Mouse (Mus musculus): ENCODE measurements around the gene Cep57. TPM values are rescaled to one million over a fixed set of nuclear protein-coding genes. Genes with fewer than 3 reads are reported as not detected.

Gene Cep57
- polyA plus RNA-seq, 1 experiment: 37.9 TPM

- Histone ChIP-seq H3K27ac (ENCODE audit: control insufficient read depth, insufficient read depth, low read depth, low read length, poor library complexity) (no peak overlapping the region), H3K4me1 (ENCODE audit: control insufficient read depth, insufficient read depth, low read length) (no peaks in the 10 kb centered on the region), H3K4me3 (replicated peaks; ENCODE audit: control insufficient read depth, low read depth, low read length) (no peak overlapping the region)
- WGBS: 85% methylated on average over 1 of the region's 1 CpGs
- TF ChIP-seq POLR2A (IDR thresholded peaks at IDR 0.05; ENCODE audit: borderline replicate concordance, control insufficient read depth, low read depth, low read length): no peak
- no peak for TF ChIP-seq CTCF (IDR thresholded peaks at IDR 0.05; ENCODE audit: control insufficient read depth, insufficient read depth, low read length)
Observed at GRCm38 (mm10) chr9:13781985-13782384, 44.9 kb downstream of the Cep57 start.

GRCm38 (mm10) chr9:13774732-13775131, 52.2 kb downstream of the Cep57 start:
- H3K27ac ChIP-seq (ENCODE audit: control insufficient read depth, insufficient read depth, low read depth, low read length, poor library complexity): no peak overlapping the region
- no peak overlapping the region for H3K4me3 ChIP-seq (replicated peaks; ENCODE audit: control insufficient read depth, low read depth, low read length)
- TF ChIP-seq CTCF (IDR thresholded peaks at IDR 0.05; ENCODE audit: control insufficient read depth, insufficient read depth, low read length): no peak
- no peak for TF ChIP-seq POLR2A (IDR thresholded peaks at IDR 0.05; ENCODE audit: borderline replicate concordance, control insufficient read depth, low read depth, low read length)
- H3K4me1 ChIP-seq (ENCODE audit: control insufficient read depth, insufficient read depth, low read length): no peaks in the 10 kb centered on the region; the same call in 1 of the 2 replicates
- 61% methylated on average over 1 of the region's 1 CpGs for WGBS

GRCm38 (mm10) chr9:13766570-13766969, 60.3 kb downstream of the Cep57 start:
- TF ChIP-seq CTCF (IDR thresholded peaks at IDR 0.05; ENCODE audit: control insufficient read depth, insufficient read depth, low read length) (no peak), POLR2A (IDR thresholded peaks at IDR 0.05; ENCODE audit: borderline replicate concordance, control insufficient read depth, low read depth, low read length) (no peak)
- 74% methylated on average over 7 of the region's 7 CpGs for WGBS
- no peak overlapping the region for H3K4me3 ChIP-seq (replicated peaks; ENCODE audit: control insufficient read depth, low read depth, low read length)
- no peaks in the 10 kb centered on the region for H3K4me1 ChIP-seq (ENCODE audit: control insufficient read depth, insufficient read depth, low read length)
- H3K27ac ChIP-seq (ENCODE audit: control insufficient read depth, insufficient read depth, low read depth, low read length, poor library complexity): no peak overlapping the region

GRCm38 (mm10) chr9:13765624-13766023, 61.3 kb downstream of the Cep57 start:
- TF ChIP-seq POLR2A (IDR thresholded peaks at IDR 0.05; ENCODE audit: borderline replicate concordance, control insufficient read depth, low read depth, low read length) (no peak), CTCF (IDR thresholded peaks at IDR 0.05; ENCODE audit: control insufficient read depth, insufficient read depth, low read length) (no peak)
- no peaks in the 10 kb centered on the region for H3K4me1 ChIP-seq (ENCODE audit: control insufficient read depth, insufficient read depth, low read length)
- H3K27ac ChIP-seq (ENCODE audit: control insufficient read depth, insufficient read depth, low read depth, low read length, poor library complexity): no peak overlapping the region
- WGBS: 82% methylated on average over 2 of the region's 2 CpGs
- no peak overlapping the region for H3K4me3 ChIP-seq (replicated peaks; ENCODE audit: control insufficient read depth, low read depth, low read length)

GRCm38 (mm10) chr9:13760430-13760829, 66.5 kb downstream of the Cep57 start:
- WGBS: 86% methylated on average over 3 of the region's 3 CpGs
- H3K4me1 ChIP-seq (ENCODE audit: control insufficient read depth, insufficient read depth, low read length): no peaks in the 10 kb centered on the region
- no peak overlapping the region for H3K4me3 ChIP-seq (replicated peaks; ENCODE audit: control insufficient read depth, low read depth, low read length)
- no peak overlapping the region for H3K27ac ChIP-seq (ENCODE audit: control insufficient read depth, insufficient read depth, low read depth, low read length, poor library complexity)
- no peak for TF ChIP-seq CTCF (IDR thresholded peaks at IDR 0.05; ENCODE audit: control insufficient read depth, insufficient read depth, low read length)
- no peak for TF ChIP-seq POLR2A (IDR thresholded peaks at IDR 0.05; ENCODE audit: borderline replicate concordance, control insufficient read depth, low read depth, low read length)

Other genes with a start within 250 kb of the Cep57 start
- 9.5 and 12.9 TPM in 2 replicates for gene Mtmr2, start 78.7 kb downstream of the Cep57 start, polyA plus RNA-seq (2011; ENCODE audit: insufficient read depth, insufficient read length, low replicate concordance, missing spikeins)
- 13.0 and 26.3 TPM in 2 replicates for gene Fam76b, start 609 bp upstream of the Cep57 start, polyA plus RNA-seq (2011; ENCODE audit: insufficient read depth, insufficient read length, low replicate concordance, missing spikeins)

Data from bone marrow, adult 2 months (tissue).